Mouse (Mus musculus): ENCODE results near the gene H2al1a. TPM values are rescaled to one million over a fixed set of nuclear protein-coding genes. Genes with fewer than 3 reads are reported as not detected.
"Not testable (repeated sequence)": the region's sequence is repeated elsewhere in the genome, so short reads cannot be mapped to it uniquely, and the experiment has no call there.

Gene H2al1a
- not detected in 2 replicates for polyA plus RNA-seq (2011; ENCODE audit: insufficient read depth, insufficient read length, low replicate concordance, missing spikeins)

- H3K27ac ChIP-seq (ENCODE audit: control insufficient read depth, insufficient read depth, low read depth, low read length, poor library complexity); H3K4me1 ChIP-seq (ENCODE audit: control insufficient read depth, insufficient read depth, low read length); H3K4me3 ChIP-seq (replicated peaks; ENCODE audit: control insufficient read depth, low read depth, low read length): not testable (repeated sequence)
- WGBS = no CpG with 5 or more reads among the region's 3 CpGs
Measured at GRCm38 (mm10) chrX:11298957-11299356, at the start of gene H2al1a. Gene H2al1a (plus strand): TSS chrX:11299257.

GRCm38 (mm10) chrX:11250155-11250554 lies 48.9 kb upstream of the H2al1a start:
- Histone ChIP-seq H3K27ac (ENCODE audit: control insufficient read depth, insufficient read depth, low read depth, low read length, poor library complexity) (no peak overlapping the region), H3K4me1 (ENCODE audit: control insufficient read depth, insufficient read depth, low read length) (no peaks in the 10 kb centered on the region; the same call in 1 of the 2 replicates), H3K4me3 (replicated peaks; ENCODE audit: control insufficient read depth, low read depth, low read length) (no peak overlapping the region)
- 75% methylated on average over 12 of the region's 12 CpGs for WGBS
- no peak for TF ChIP-seq CTCF (IDR thresholded peaks at IDR 0.05; ENCODE audit: control insufficient read depth, insufficient read depth, low read length)
- TF ChIP-seq POLR2A (IDR thresholded peaks at IDR 0.05; ENCODE audit: borderline replicate concordance, control insufficient read depth, low read depth, low read length) = no peak

DNA sequence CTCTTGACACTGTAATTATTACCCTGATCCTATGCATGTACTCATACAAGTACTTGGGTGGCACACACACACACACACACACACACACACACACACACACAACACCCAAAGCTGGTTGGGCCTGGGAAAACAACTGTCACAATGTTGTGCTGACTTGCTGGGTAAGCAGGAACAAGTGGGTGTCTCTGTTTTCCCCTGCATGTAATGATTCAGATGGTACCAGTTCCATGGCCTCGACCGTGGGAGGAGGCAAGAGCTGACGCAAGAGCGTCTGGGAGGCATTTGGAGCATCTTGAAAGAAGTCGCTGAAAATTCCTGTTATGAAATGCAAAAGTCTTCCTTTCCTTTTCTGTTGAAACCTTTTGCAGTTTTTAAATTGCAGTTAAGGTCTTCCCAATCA lies 45.0 kb upstream of the H2al1a start:
- H3K4me1 ChIP-seq (ENCODE audit: control insufficient read depth, insufficient read depth, low read length) = no peaks in the 10 kb centered on the region; the same call in 1 of the 2 replicates
- 20% methylated on average over 5 of the region's 5 CpGs for whole genome bisulfite sequencing
- TF ChIP-seq POLR2A (IDR thresholded peaks at IDR 0.05; ENCODE audit: borderline replicate concordance, control insufficient read depth, low read depth, low read length) = no peak
- no peak for TF ChIP-seq CTCF (IDR thresholded peaks at IDR 0.05; ENCODE audit: control insufficient read depth, insufficient read depth, low read length)
- H3K27ac ChIP-seq (ENCODE audit: control insufficient read depth, insufficient read depth, low read depth, low read length, poor library complexity) = no peak overlapping the region
- no peak overlapping the region for H3K4me3 ChIP-seq (replicated peaks; ENCODE audit: control insufficient read depth, low read depth, low read length)

- Histone ChIP-seq H3K27ac (ENCODE audit: control insufficient read depth, insufficient read depth, low read depth, low read length, poor library complexity) (no peak overlapping the region), H3K4me3 (replicated peaks; ENCODE audit: control insufficient read depth, low read depth, low read length) (no peak overlapping the region), H3K4me1 (ENCODE audit: control insufficient read depth, insufficient read depth, low read length) (no peaks in the 10 kb centered on the region; the same call in 1 of the 2 replicates)
- TF ChIP-seq CTCF (IDR thresholded peaks at IDR 0.05; ENCODE audit: control insufficient read depth, insufficient read depth, low read length) = no peak
- TF ChIP-seq POLR2A (IDR thresholded peaks at IDR 0.05; ENCODE audit: borderline replicate concordance, control insufficient read depth, low read depth, low read length) = no peak
- 27% methylated on average over 11 of the region's 11 CpGs for WGBS
Measured at GRCm38 (mm10) chrX:11254521-11255207, 44.4 kb upstream of the H2al1a start.

DNA sequence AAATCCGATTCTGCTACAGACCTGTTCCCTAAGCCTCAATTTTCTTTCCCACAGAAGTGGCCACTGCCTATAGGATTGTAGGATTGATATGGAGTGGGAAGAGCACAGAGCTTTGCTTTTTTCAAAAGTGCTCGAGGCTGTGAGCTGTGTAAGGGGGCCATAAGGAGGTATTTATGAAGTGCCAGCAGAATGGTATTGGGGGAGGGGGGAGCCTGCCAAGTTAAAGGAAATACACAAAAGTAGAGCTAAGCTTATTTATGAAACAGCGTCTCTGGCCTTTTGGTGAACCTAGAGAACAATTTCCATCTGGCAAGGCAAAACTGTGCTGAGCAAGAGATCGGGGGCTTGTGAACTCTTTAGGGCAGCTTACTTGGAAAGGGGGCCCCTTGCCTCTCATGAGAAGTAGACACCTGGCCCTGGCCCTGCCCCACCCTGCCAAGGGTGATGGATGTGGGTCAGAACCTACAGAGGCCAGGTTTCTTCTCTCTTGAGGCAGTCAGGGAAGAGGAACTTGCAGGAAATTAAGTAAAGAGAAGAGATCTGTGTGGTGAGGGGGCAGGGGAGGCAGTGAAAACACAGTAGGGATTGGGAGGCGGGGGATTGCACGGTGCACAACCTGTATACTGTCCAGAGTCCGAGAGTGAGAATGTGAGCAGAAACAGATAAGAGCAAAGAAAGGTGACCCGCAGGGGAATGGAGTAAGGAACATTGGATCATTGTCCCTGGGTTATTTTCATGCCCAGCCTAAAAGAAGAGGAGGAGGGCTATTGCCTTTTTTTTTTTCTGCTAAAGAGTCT lies 43.3 kb upstream of the H2al1a start:
- TF ChIP-seq POLR2A (IDR thresholded peaks at IDR 0.05; ENCODE audit: borderline replicate concordance, control insufficient read depth, low read depth, low read length) (no peak), CTCF (IDR thresholded peaks at IDR 0.05; ENCODE audit: control insufficient read depth, insufficient read depth, low read length) (no peak)
- 54% methylated on average over 8 of the region's 8 CpGs for WGBS
- no peak overlapping the region for H3K27ac ChIP-seq (ENCODE audit: control insufficient read depth, insufficient read depth, low read depth, low read length, poor library complexity)
- no peaks in the 10 kb centered on the region; the same call in 1 of the 2 replicates for H3K4me1 ChIP-seq (ENCODE audit: control insufficient read depth, insufficient read depth, low read length)
- H3K4me3 ChIP-seq (replicated peaks; ENCODE audit: control insufficient read depth, low read depth, low read length) = no peak overlapping the region

- Histone ChIP-seq H3K27ac (ENCODE audit: control insufficient read depth, insufficient read depth, low read depth, low read length, poor library complexity) (no peak overlapping the region), H3K4me1 (ENCODE audit: control insufficient read depth, insufficient read depth, low read length) (no peaks in the 10 kb centered on the region), H3K4me3 (replicated peaks; ENCODE audit: control insufficient read depth, low read depth, low read length) (no peak overlapping the region)
- 85% methylated on average over 8 of the region's 8 CpGs for WGBS
- TF ChIP-seq CTCF (IDR thresholded peaks at IDR 0.05; ENCODE audit: control insufficient read depth, insufficient read depth, low read length) = no peak
- TF ChIP-seq POLR2A (IDR thresholded peaks at IDR 0.05; ENCODE audit: borderline replicate concordance, control insufficient read depth, low read depth, low read length) = no peak
Measured at GRCm38 (mm10) chrX:11264918-11265317, 34.1 kb upstream of the H2al1a start.

DNA sequence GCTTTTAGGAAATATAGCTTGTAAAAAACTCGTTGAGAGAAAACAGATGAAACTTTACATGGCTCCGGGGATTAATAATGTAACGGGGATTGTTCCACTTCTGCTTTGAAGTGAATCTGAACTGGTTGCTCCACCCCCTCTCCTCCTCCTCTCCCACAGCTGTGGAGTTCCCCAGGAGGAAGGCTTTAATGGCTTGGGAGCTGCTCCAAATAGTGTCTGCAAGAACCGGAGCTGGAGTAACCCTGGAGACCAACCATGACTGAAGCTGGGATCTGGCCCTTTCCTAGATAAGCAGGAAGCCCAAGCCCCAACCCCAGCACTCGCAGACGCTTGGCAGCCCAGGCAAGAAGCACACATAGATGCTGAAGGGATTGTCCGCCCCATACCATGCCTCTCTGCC lies 31.3 kb upstream of the H2al1a start:
- Histone ChIP-seq H3K4me3 (replicated peaks; ENCODE audit: control insufficient read depth, low read depth, low read length) (no peak overlapping the region), H3K4me1 (ENCODE audit: control insufficient read depth, insufficient read depth, low read length) (no peaks in the 10 kb centered on the region; the same call in 1 of the 2 replicates), H3K27ac (ENCODE audit: control insufficient read depth, insufficient read depth, low read depth, low read length, poor library complexity) (no peak overlapping the region)
- WGBS = 64% methylated on average over 7 of the region's 7 CpGs
- TF ChIP-seq POLR2A (IDR thresholded peaks at IDR 0.05; ENCODE audit: borderline replicate concordance, control insufficient read depth, low read depth, low read length) (no peak), CTCF (IDR thresholded peaks at IDR 0.05; ENCODE audit: control insufficient read depth, insufficient read depth, low read length) (no peak)

GRCm38 (mm10) chrX:11269074-11269473 lies 30.0 kb upstream of the H2al1a start:
- no peak overlapping the region for H3K4me3 ChIP-seq (replicated peaks; ENCODE audit: control insufficient read depth, low read depth, low read length)
- WGBS = 80% methylated on average over 3 of the region's 3 CpGs
- no peak overlapping the region for H3K27ac ChIP-seq (ENCODE audit: control insufficient read depth, insufficient read depth, low read depth, low read length, poor library complexity)
- TF ChIP-seq POLR2A (IDR thresholded peaks at IDR 0.05; ENCODE audit: borderline replicate concordance, control insufficient read depth, low read depth, low read length) (no peak), CTCF (IDR thresholded peaks at IDR 0.05; ENCODE audit: control insufficient read depth, insufficient read depth, low read length) (no peak)
- no peaks in the 10 kb centered on the region; the same call in 1 of the 2 replicates for H3K4me1 ChIP-seq (ENCODE audit: control insufficient read depth, insufficient read depth, low read length)
